Mouse (Mus musculus) intestine, embryonic 16.5 days (tissue): Measurements from ENCODE around the gene Itpr2. TPM values are rescaled to one million over a fixed set of nuclear protein-coding genes. Genes with fewer than 3 reads are reported as not detected.

ENCODE experiments used
- ATAC-seq: fragments of 200-750 bp; cut with Nextera tagmentation; 2 replicates; pipeline ENCODE4 v1.8.0; 2017; ENCODE audit warnings: moderate TSS enrichment, moderate library complexity
- H3K27ac ChIP-seq: fragments of 300-500 bp; sonication (generic); 2 replicates; pipeline ENCODE4 v1.5.1; 2014; ENCODE audit warnings: mild to moderate bottlenecking, low read length
- H3K27me3 ChIP-seq: fragments of 300-500 bp; sonication (generic); replicated peaks from 2 replicates; pipeline ENCODE4 v1.6.1; 2014; ENCODE audit warnings: low read length, control low read depth, mixed read lengths; ENCODE audit not compliant: control insufficient read depth, insufficient read depth
- H3K36me3 ChIP-seq: fragments of 300-500 bp; sonication (generic); 2 replicates; pipeline ENCODE4 v1.6.1; 2014; ENCODE audit warnings: low read length, control low read depth; ENCODE audit not compliant: control insufficient read depth, insufficient read depth
- H3K4me1 ChIP-seq: fragments of 300-500 bp; sonication (generic); 2 replicates; pipeline ENCODE4 v1.6.1; 2014; ENCODE audit warnings: low read length, control low read depth, mixed read lengths; ENCODE audit not compliant: control insufficient read depth, insufficient read depth
- H3K4me2 ChIP-seq: fragments of 300-500 bp; sonication (generic); 2 replicates; pipeline ENCODE4 v1.6.1; 2014; ENCODE audit warnings: low read depth, low read length, control low read depth
- H3K4me3 ChIP-seq: fragments of 300-500 bp; sonication (generic); 2 replicates; pipeline ENCODE4 v1.5.1; 2014; ENCODE audit warnings: mild to moderate bottlenecking, low read length
- H3K9ac ChIP-seq: fragments of 300-500 bp; sonication (generic); 2 replicates; pipeline ENCODE4 v1.6.1; 2014; ENCODE audit warnings: low read depth, low read length
- H3K9me3 ChIP-seq: fragments of 300-500 bp; sonication (generic); 2 replicates; pipeline ENCODE4 v1.6.1; 2016; ENCODE audit warnings: low read length, control low read depth; ENCODE audit not compliant: control insufficient read depth
- WGBS: fragments of 180-500 bp; shearing (Covaris S2); extraction: QIAGEN DNeasy Blood & Tissue Kit; methylation state at CpG from one replicate; pipeline ENCODE4 v1.1.7; 2014; 5-methylcytosine and 5-hydroxymethylcytosine counted together
- polyA plus RNA-seq: library from polyadenylated mRNA; unstranded; fragments of >200 nt; fragmentation: Nextera tagmentation; extraction: Ambion mirVana; gene quantifications from 2 replicates; pipeline ENCODE4 v1.2.1, GENCODE M21; 2015

Gene Itpr2
- polyA plus RNA-seq, 1 experiment from 2014 or later = 7.5 TPM

DNA sequence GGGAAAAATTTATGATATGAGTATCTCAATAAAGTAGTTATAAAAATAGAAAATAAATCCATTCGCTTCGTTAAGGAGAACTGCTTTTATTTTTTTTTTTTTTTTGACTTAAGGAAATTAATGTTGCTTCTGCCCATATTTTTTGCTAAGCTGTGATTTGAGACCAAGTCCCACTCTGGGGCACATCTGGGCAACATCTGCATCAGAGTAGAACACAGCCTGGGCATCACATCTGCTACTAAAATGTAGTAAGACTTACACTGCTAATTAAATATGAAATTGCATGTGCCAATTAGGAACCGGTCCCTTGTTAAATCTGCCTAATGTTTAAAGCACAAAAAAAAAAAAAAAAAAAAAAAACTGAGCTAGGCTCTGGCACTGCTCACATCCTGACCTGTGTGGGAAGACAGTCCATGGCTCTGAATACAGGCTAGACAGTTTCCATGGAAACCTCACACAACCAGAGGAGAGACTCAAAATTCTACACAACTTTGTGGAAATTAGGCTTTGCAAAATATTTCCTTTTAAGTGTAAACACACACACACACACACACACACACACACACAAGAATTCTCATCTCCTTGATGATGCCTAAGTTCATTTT, 247.7 kb downstream of the Itpr2 start:
- Histone ChIP-seq H3K9me3 (no peaks in the 10 kb centered on the region), H3K27me3 (no peaks in the 10 kb centered on the region), H3K27ac (no peak overlapping the region), H3K4me1 (peaks cover 7% of the 10 kb centered on the region), H3K4me3 (no peak overlapping the region), H3K9ac (no peak overlapping the region), H3K4me2 (no peak overlapping the region), H3K36me3 (no peaks in the 10 kb centered on the region)
- no peak for ATAC-seq
- WGBS = 74% methylated on average over 3 of the region's 3 CpGs

DNA sequence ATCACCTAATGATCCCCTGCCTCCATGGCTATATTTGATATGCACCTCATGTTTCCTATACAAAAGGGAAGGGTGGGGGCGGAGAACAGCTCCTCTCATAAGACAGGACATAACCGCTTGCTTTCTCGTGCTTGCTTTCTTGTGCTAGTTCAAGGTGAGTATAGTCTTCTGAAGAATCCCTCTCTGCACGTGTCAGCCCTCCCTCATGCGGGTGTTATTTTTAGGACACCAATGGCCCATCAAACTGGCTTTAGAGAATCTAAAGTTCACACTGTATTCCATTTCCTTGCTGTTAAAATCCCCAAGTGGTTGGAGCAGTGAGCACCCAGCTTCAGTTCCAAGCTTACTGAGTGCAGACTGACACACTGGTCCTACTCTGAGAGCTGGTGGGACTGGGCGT, 252.9 kb downstream of the Itpr2 start:
- Histone ChIP-seq H3K9ac (no peak overlapping the region), H3K27ac (no peak overlapping the region), H3K4me1 (no peaks in the 10 kb centered on the region), H3K27me3 (no peaks in the 10 kb centered on the region), H3K9me3 (no peaks in the 10 kb centered on the region), H3K36me3 (no peaks in the 10 kb centered on the region), H3K4me3 (no peak overlapping the region), H3K4me2 (no peak overlapping the region)
- WGBS = 85% methylated on average over 6 of the region's 6 CpGs
- ATAC-seq = no peak

DNA sequence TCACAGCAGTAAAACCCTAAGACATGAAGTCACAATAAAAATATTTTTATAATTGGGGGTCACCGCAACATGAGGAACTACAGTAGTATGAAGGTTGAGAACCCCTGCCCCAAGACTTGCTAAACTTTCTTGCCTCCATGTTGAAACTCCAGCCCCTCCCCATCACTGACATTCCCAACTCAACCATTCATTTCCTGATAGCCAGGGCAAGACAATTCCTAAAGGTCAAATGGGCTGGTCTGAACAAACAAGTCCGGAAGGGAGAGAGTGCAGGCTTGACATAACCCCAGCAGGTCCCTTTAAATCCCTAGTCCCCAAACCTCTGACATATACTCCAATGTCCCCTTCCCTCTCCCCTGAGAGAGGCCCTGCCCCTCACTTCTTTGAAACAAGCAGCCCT, 253.7 kb downstream of the Itpr2 start:
- no peak overlapping the region for H3K4me2 ChIP-seq
- H3K4me3 ChIP-seq = no peak overlapping the region
- 67% methylated on average over 2 of the region's 2 CpGs for WGBS
- ATAC-seq = no peak
- no peaks in the 10 kb centered on the region for H3K27me3 ChIP-seq
- H3K36me3 ChIP-seq = no peaks in the 10 kb centered on the region
- H3K9me3 ChIP-seq = no peaks in the 10 kb centered on the region
- H3K27ac ChIP-seq = no peak overlapping the region
- no peak overlapping the region for H3K9ac ChIP-seq
- H3K4me1 ChIP-seq = no peaks in the 10 kb centered on the region

DNA sequence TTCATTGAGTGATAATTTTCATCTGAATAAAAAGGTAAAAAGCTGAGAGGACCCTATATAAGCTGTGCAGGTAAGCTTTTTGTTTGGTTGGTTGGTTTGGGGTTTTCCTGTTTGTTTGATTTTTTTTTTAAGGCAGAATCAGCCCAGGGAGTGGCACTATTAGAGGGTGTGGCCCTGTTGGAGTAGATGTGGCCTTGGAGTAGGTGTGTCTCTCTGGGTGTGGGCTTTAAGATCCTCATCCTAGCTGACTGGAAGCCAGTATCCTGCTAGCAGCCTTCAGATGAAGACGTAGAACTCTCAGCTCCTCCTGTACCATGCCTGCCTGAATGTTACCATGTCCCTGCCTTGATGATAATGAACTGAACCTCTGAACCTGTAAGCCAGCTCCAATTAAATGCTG, 254.1 kb downstream of the Itpr2 start:
- H3K4me1 ChIP-seq = no peaks in the 10 kb centered on the region
- no peaks in the 10 kb centered on the region for H3K9me3 ChIP-seq

DNA sequence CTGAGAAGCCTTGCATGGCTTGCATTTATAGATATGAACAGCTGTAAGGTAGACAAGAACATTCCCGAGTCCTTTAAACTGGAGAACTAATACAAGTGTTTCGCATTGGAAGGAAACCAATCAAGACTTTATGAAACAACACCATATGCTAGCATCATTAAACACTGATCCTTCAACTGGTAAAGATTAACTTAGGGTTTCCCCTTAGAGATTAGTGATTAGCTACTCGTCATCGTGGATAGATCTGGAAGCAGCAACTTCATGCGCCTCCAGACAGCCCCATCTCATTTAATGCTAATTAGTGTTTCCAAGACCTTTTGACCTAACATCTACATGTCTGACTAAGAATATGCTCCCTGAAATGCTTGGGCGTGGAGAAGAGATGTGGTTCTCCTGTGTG, 255.7 kb downstream of the Itpr2 start:
- Histone ChIP-seq H3K4me2 (no peak overlapping the region), H3K4me1 (no peaks in the 10 kb centered on the region), H3K4me3 (no peak overlapping the region), H3K9me3 (no peaks in the 10 kb centered on the region), H3K9ac (no peak overlapping the region), H3K36me3 (no peaks in the 10 kb centered on the region), H3K27ac (no peak overlapping the region), H3K27me3 (no peaks in the 10 kb centered on the region)
- 78% methylated on average over 6 of the region's 6 CpGs for WGBS
- ATAC-seq = no peak

More for the DNA sequence above, 254.1 kb downstream of the Itpr2 start:
- H3K9ac ChIP-seq = no peak overlapping the region
- H3K36me3 ChIP-seq = no peaks in the 10 kb centered on the region
- no peak overlapping the region for H3K27ac ChIP-seq
- 78% methylated on average over 1 of the region's 1 CpGs for WGBS
- no peaks in the 10 kb centered on the region for H3K27me3 ChIP-seq
- H3K4me3 ChIP-seq = no peak overlapping the region
- no peak for ATAC-seq
- H3K4me2 ChIP-seq = no peak overlapping the region

DNA sequence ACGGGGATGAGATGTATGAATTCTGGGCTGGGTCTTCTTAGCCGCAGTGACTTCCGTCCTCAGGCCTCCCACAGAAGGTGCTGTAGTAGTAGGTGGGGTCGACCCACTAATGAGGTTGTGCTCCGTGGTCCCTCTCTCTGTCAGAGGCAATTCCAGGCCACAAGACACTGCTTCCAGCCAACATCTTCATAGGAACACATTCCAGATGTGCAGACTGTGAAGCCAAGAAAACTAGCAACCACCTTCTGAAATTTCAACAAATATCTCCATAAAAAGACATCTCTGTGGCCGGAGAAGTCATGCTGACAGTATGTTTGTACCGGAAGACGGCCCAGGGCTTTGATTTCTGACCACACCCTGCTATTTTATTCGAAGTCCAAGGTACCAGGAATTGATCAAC, 256.1 kb downstream of the Itpr2 start:
- H3K27ac ChIP-seq = no peak overlapping the region
- H3K9me3 ChIP-seq = no peaks in the 10 kb centered on the region
- H3K9ac ChIP-seq = no peak overlapping the region
- H3K4me3 ChIP-seq = no peak overlapping the region
- H3K27me3 ChIP-seq = no peaks in the 10 kb centered on the region
- H3K4me1 ChIP-seq = no peaks in the 10 kb centered on the region
- ATAC-seq = no peak
- 83% methylated on average over 9 of the region's 9 CpGs for WGBS
- H3K4me2 ChIP-seq = no peak overlapping the region
- no peaks in the 10 kb centered on the region for H3K36me3 ChIP-seq

DNA sequence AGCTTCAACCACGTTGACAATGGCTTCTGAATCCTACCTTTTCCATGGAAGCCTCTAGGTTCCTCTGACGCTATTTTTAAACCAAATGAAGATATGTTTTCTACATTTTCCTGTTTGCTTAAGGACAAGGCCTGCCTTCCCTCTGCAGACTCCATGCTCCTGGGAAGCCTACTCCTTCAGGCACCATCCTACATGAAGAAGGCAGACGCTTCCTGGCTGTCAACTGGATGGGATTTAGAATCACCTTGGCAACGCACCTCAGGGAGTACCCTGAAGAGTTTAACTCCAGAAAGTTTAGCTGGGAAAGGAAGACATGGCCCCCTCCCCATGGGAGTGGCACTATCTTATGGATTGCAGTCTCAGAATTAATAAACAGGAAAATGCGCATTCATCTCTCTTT, 259.0 kb downstream of the Itpr2 start:
- H3K27ac ChIP-seq = no peak overlapping the region
- ATAC-seq = no peak
- no peaks in the 10 kb centered on the region for H3K4me1 ChIP-seq
- H3K4me2 ChIP-seq = no peak overlapping the region
- H3K36me3 ChIP-seq = no peaks in the 10 kb centered on the region
- no peak overlapping the region for H3K9ac ChIP-seq
- H3K9me3 ChIP-seq = no peaks in the 10 kb centered on the region
- 68% methylated on average over 5 of the region's 5 CpGs for WGBS
- H3K4me3 ChIP-seq = no peak overlapping the region
- H3K27me3 ChIP-seq = no peaks in the 10 kb centered on the region

DNA sequence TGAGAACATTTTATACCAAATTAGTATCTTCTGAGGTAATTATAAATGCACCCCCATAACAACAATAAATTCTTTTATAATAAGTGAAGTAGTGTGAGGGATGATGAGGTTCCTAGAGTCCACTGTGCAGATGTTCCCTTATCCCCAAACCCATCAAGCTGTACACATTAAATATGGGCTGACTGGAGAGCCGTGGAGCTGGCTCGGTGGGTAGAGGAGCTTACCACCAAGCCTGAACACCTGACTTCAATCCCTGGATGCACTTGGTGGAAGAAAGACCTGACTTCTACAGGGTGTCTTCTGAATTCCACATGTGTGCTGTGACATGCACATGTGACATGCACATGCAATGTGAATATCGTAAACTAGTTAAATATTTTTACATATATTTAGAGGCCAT, 260.7 kb downstream of the Itpr2 start:
- WGBS = 87% methylated on average over 3 of the region's 3 CpGs
- H3K27me3 ChIP-seq = no peaks in the 10 kb centered on the region
- no peak for ATAC-seq

DNA sequence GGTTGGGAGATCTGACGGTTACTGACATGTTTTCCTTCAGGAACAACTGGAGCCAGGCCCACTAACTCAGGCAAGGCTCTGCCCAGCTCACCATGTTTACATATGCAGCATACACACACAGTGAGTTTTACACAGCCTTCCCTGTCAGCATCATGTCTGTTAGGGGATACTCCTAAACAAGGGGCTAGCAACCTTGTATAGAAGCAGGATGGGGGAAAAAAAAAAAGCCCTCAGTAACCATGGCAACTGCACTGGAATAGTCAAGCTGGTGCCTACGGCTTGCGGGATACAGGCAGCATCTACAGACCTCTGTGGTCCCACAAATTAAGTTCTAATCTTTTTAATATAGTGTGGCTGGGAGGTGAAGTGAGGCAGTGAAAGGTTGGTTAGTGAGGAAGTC, 266.9 kb downstream of the Itpr2 start:
- H3K4me3 ChIP-seq = no peak overlapping the region
- H3K27ac ChIP-seq = no peak overlapping the region
- WGBS = 50% methylated on average over 3 of the region's 3 CpGs

More for the DNA sequence above, 260.7 kb downstream of the Itpr2 start:
- Histone ChIP-seq H3K9ac (no peak overlapping the region), H3K9me3 (no peaks in the 10 kb centered on the region), H3K4me3 (no peak overlapping the region), H3K27ac (no peak overlapping the region), H3K4me2 (no peak overlapping the region), H3K4me1 (no peaks in the 10 kb centered on the region), H3K36me3 (no peaks in the 10 kb centered on the region)

DNA sequence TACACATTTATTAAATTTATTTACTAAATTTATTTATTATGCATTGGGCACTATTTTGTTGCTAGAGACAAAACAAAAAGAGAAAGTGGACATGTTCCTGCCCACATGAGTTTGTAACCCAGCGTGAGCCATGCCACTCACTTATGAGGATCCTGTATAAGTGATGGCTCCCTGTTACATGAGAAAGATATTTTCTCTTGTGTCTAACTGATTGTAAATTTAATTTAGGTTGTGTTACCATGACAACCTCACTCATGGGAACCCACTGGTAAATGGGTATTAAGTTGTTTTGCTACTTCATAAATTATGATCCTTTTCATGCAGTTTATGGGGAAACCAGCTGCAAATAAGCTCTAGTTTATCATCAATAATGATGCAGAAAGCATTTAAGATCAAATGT, 267.6 kb downstream of the Itpr2 start:
- Histone ChIP-seq H3K4me3 (no peak overlapping the region), H3K9ac (no peak overlapping the region), H3K4me2 (no peak overlapping the region), H3K27me3 (no peaks in the 10 kb centered on the region), H3K36me3 (no peaks in the 10 kb centered on the region), H3K27ac (no peak overlapping the region), H3K9me3 (no peaks in the 10 kb centered on the region), H3K4me1 (no peaks in the 10 kb centered on the region)
- no peak for ATAC-seq
- WGBS = 93% methylated on average over 1 of the region's 1 CpGs

More for the DNA sequence above, 266.9 kb downstream of the Itpr2 start:
- no peak for ATAC-seq
- Histone ChIP-seq H3K4me2 (no peak overlapping the region), H3K36me3 (no peaks in the 10 kb centered on the region), H3K4me1 (no peaks in the 10 kb centered on the region), H3K9ac (no peak overlapping the region), H3K27me3 (no peaks in the 10 kb centered on the region), H3K9me3 (no peaks in the 10 kb centered on the region)
